Mouse (Mus musculus) left cerebral cortex, adult 18-20 months (tissue): ENCODE measurements at regions not wholly inside any gene's neighbourhood (a gene's known extent, or its start where the extent isn't known, plus 50 kb on each side); places are given as distances from the start of the nearest gene placed in this dataset.
A peak's percentile ranks its signal among the peaks of the same experiment; 100 is the strongest.

Experiments used
- DNase-seq, 2 experiments: peaks; one replicate each; pipeline ENCODE4 v3.0.0; 2021 to 2022; ENCODE audit warnings: low spot score in 2 of 2, mixed read lengths in 1 of 2

GRCm38 (mm10) chr10:51056950-51057349 is 162.4 kb downstream of the Sim1 start:
- no peak for DNase-seq

GRCm38 (mm10) chr10:51058333-51058732 is 163.8 kb downstream of the Sim1 start:
- no peak for DNase-seq

GRCm38 (mm10) chr10:51101590-51101989 is 207.0 kb downstream of the Sim1 start:
- no peak for DNase-seq

- DNase-seq: no peak
Measured at GRCm38 (mm10) chr10:51151833-51152232, 257.3 kb downstream of the Sim1 start.

GRCm38 (mm10) chr10:51153484-51153985 is 259.0 kb downstream of the Sim1 start:
- DNase-seq: no peak

- DNase-seq: no peak
Measured at GRCm38 (mm10) chr10:51154016-51154415, 259.5 kb downstream of the Sim1 start.

- no peak for DNase-seq
Measured at GRCm38 (mm10) chr10:51154743-51155142, 260.2 kb downstream of the Sim1 start.

GRCm38 (mm10) chr10:51173619-51174018 is 279.1 kb downstream of the Sim1 start:
- DNase-seq: no peak

- no peak for DNase-seq
Measured at GRCm38 (mm10) chr10:51175993-51176577, 281.5 kb downstream of the Sim1 start.

GRCm38 (mm10) chr10:51176692-51177091 is 282.1 kb downstream of the Sim1 start:
- DNase-seq: no peak

- no peak for DNase-seq
Measured at GRCm38 (mm10) chr10:51181752-51182151, 287.2 kb downstream of the Sim1 start.

- DNase-seq: no peak
Measured at GRCm38 (mm10) chr10:51191407-51192059, 288.9 kb upstream of the Gm49339 start.

- no peak for DNase-seq
Measured at GRCm38 (mm10) chr10:51219481-51219880, 260.9 kb upstream of the Gm49339 start.

- no peak for DNase-seq
Measured at GRCm38 (mm10) chr10:51233592-51233991, 246.8 kb upstream of the Gm49339 start.

GRCm38 (mm10) chr10:51235586-51236575 is 244.5 kb upstream of the Gm49339 start:
- DNase-seq: no peak

- no peak for DNase-seq
Measured at GRCm38 (mm10) chr10:51238103-51238502, 242.3 kb upstream of the Gm49339 start.

GRCm38 (mm10) chr10:51253439-51253838 is 227.0 kb upstream of the Gm49339 start:
- no peak for DNase-seq

GRCm38 (mm10) chr10:51257587-51258049 is 222.8 kb upstream of the Gm49339 start:
- no peak for DNase-seq

GRCm38 (mm10) chr10:51271364-51271763 is 209.0 kb upstream of the Gm49339 start:
- DNase-seq: peak; percentile 53 to 71

- no peak for DNase-seq
Measured at GRCm38 (mm10) chr10:51278195-51278594, 202.2 kb upstream of the Gm49339 start.

GRCm38 (mm10) chr10:51282451-51282850 is 198.0 kb upstream of the Gm49339 start:
- DNase-seq: no peak

GRCm38 (mm10) chr10:51284538-51284937 is 195.9 kb upstream of the Gm49339 start:
- DNase-seq: no peak
